Mouse (Mus musculus) T-helper 17 cell (primary cell): ENCODE results near the gene A630089N07Rik.

Experiments used
- in situ Hi-C, 2 experiments: fragments of 300-600 bp; cut with MboI, MseI; formaldehyde crosslinking; loops; 1 replicate in 1 of 2; 2 replicates in 1 of 2; pipeline ENCODE4 v1.15.1; 2025; ENCODE audit warnings: high pct_unique_total_duplicates in 2 of 2

Gene A630089N07Rik

GRCm38 (mm10) chr16:97962151-97962948 lies 119.9 kb downstream of the A630089N07Rik start, which contains the start of the genes C2cd2 and Zbtb21:
Gene C2cd2 (minus strand): TSS chr16:97962598.
Gene Zbtb21 (minus strand): TSS chr16:97962622.
- in situ Hi-C loops = no loop called here

- in situ Hi-C loops = no loop called here
Measured at GRCm38 (mm10) chr16:97961381-97962150, 120.7 kb downstream of the A630089N07Rik start.

GRCm38 (mm10) chr16:97960348-97960747 lies 121.9 kb downstream of the A630089N07Rik start:
- in situ Hi-C loops = no loop called here

- in situ Hi-C loops = loop anchor here in 1 of 2 experiments (5.0 kb wide), 1 partner anchor 39 kb away; the partner anchor contains the start of gene B230307C23Rik
Measured at GRCm38 (mm10) chr16:97958401-97958973, 123.8 kb downstream of the A630089N07Rik start.

GRCm38 (mm10) chr16:97957626-97958025 lies 124.6 kb downstream of the A630089N07Rik start:
- in situ Hi-C loops = loop anchor here in 1 of 2 experiments (5.0 kb wide), 1 partner anchor 40 kb away; the partner anchor contains the start of gene B230307C23Rik

GRCm38 (mm10) chr16:97956011-97956410 lies 126.2 kb downstream of the A630089N07Rik start:
- in situ Hi-C loops = loop anchor here in 1 of 2 experiments (5.0 kb wide), 1 partner anchor 41 kb away; the partner anchor contains the start of gene B230307C23Rik

GRCm38 (mm10) chr16:97953300-97953699 lies 128.9 kb downstream of the A630089N07Rik start:
- in situ Hi-C loops = no loop called here

- in situ Hi-C loops = no loop called here
Measured at GRCm38 (mm10) chr16:97952801-97953200, 129.4 kb downstream of the A630089N07Rik start.

- in situ Hi-C loops = no loop called here
Measured at GRCm38 (mm10) chr16:97952371-97952770, 129.9 kb downstream of the A630089N07Rik start.
